Mouse (Mus musculus): ENCODE measurements around the gene Mtpn.

The Mtpn gene

DNA sequence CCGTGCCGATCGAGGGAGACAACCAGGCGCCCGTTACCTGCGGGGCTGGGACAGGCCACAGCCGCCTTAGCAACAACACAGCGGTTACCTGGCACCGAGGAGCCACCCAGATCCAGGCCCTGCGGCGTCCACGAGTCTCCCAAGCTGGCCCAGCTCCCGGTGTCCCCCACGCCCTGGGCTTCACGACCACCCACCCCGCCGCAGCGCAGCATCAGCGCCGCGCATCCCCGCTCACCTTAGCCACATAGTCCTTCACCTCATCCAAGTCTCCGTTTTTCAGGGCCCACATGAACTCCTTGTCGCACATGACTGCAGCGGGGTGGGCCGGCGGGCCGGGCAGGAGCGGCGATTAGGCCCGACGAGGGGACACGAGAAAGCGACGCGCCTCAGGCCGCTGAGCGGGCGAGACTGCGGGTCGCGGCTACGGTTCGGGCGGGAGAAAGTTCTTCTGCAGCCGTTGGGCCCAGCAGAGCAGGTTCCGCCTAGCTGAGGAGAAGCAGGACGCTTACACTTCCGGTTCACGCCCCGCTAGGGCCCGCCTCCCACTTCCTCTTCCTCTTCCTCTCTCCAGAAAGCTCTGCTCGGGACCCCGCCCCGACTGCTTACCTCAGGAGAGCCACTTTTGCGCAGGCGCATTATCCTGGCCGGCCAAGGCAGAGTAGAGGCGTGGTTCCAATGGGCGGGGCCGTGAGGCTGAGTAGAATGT is at the start of gene Mtpn:
Gene Mtpn, minus strand, starts transcription at position 585 of the 706 bp plus-strand sequence.
- peak; percentile 99 for DNase-seq (ENCODE audit: low spot score)

DNA sequence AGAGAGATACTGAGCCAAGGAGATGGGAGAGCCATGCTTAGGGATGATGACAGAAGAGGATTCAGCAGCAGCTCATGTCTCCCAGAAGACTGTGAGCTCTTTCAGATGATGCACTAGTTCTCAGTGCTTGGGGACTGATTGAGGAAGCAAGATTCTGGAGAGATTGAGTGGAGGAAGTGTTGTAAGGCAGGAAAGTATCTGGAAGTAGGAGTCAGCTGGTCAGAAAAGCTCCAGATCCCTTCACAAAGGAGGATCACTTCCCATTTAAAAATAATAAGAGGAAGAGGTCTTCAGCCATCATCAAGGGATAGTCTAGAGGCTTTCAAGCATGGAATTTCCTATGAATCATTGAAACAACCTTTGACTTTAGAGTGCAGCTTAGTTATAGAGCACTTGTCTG is 29.0 kb upstream of the Mtpn start:
- DNase-seq (ENCODE audit: low spot score): no peak

DNA sequence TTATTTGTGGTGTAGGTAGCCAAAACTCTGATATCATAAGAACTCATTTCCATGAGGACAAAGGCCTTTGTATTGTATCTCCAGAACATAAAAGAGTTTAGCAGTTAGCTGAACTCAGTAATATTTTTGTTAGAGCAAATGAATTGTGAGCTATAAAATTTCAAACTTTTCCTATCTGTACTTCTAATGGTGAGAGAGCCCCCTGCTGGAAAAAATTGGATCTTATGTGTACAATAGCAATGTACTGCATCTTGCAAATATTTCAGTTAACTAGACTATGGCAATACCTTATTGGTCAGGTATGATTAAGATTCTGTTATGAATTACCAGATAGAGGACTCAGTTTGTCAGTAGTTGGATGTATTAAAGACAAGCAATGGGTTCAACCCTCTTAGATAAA is 28.1 kb upstream of the Mtpn start:
- peak; percentile 52 for DNase-seq (ENCODE audit: low spot score)

DNA sequence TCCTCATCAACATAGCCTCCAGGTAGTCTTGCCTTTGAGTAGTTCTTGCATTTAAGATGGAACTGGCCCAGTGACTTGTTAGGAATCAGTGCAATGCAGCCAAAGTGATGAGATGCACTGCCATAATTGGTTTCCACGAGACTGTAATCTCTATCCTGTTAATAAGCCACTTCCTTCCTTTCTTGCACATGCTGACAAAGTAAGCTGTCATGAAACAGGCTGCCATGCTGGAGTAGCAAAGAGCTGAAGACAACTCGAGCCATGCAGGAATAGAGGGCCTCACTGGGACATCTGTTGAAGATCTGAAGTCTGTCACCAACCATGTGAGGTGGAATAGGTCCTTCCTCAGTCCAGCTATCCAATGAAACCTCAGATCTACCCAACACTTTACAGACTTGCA is 20.3 kb upstream of the Mtpn start:
- no peak for DNase-seq (ENCODE audit: low spot score)

GRCm38 (mm10) chr6:35544352-35544751 is 4.7 kb upstream of the Mtpn start:
- DNase-seq (ENCODE audit: low spot score): no peak

DNA sequence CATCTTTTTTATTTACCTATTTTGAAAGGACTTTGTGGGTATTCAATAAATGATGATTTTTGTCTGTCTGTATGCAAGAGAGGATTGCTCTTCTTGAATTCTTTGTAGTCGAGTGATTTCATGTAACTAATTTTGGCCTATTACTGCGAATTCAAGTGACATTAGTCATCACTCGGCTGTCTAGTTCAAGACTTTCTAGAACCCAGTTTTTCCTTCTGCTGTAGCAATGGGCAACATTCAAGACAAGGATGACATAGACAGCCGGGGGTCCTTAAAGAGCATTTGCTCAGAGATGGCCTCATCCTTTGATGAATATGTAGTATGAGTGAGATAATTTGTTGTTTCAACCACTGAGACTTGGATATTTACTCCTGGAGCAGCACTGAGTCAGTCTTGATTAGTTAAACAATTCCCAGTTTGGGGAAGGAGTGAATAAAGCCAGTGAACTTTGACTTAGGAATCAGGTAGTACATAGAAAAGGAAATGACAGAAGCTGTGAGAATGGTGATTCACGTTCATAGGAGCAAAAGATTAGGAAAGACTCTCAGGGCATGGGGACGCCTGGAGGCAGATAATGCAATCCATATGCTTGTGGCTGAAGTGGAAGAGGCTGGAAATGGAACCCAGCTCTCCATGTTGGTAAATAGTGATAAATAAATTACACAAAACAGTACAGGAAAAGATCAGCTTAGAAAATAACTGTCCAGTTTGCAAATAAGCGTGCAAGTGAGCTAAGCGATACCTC is 3.1 kb upstream of the Mtpn start:
- DNase-seq (ENCODE audit: low spot score): no peak

DNA sequence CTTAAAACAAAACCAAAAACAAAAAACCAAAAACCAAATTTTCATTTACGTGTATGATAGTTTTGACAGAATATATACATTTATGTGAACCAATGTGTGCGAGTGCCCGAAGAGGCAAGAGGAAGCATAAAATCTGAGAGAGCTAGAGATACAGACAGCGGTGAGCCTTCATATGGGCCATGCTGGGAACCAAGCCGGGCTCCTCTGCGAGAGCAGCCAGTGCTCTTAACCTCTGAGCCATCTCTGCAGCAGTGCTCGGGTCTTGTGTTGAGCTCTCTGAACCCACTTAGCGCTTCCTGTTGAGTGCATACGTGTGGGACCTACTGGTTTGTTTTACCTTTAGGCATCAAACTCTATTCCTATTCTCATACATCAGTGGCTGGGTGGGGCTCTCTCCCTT is 689 bp upstream of the Mtpn start:
- DNase-seq (ENCODE audit: low spot score): no peak

- no peak for DNase-seq (ENCODE audit: low spot score)
Observed at GRCm38 (mm10) chr6:35538757-35539303, 858 bp downstream of the Mtpn start.

DNA sequence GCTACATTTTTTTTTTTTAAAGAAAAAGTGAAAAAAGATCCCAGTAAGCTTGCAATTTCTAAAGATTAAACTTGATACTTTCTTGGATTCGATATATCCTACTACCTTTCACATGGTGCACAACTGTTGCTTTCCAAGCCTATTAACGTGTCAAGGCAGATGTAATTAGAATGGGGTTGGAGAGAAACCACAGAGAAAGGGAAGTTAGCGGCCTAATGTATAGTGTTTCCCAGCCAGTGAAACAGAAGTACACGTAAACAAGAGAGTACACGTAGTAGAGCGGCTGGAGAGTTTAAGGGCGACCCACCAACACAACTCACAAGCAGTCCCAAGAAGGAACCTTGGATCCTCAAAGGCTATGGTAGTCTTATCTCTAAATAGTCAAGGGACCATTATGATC is 3.7 kb downstream of the Mtpn start:
- DNase-seq (ENCODE audit: low spot score): no peak

- DNase-seq (ENCODE audit: low spot score): no peak
Observed at GRCm38 (mm10) chr6:35513362-35513761, 26.3 kb downstream of the Mtpn start.

DNA sequence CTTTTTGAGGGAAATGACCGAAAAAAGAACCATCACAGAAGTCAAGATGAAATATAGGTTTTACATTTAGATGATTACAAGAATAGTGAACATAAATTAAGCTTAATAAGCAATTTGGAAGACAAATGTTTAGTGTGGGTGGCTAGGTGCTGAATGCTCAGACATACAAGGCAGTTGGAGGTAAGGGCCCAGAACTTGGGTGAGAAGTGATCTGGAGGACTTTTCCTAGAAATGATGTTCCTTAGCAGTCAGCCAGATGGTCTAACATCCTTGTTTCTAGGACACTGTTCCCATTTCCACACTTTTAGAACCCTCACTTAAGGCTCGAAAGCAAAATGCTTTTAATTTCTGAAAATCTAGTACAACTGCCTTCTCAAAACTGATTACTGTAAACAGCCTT is 34.9 kb downstream of the Mtpn start:
- no peak for DNase-seq (ENCODE audit: low spot score)

- no peak for DNase-seq (ENCODE audit: low spot score)
Observed at GRCm38 (mm10) chr6:35502904-35503303, 36.8 kb downstream of the Mtpn start.

- no peak for DNase-seq (ENCODE audit: low spot score)
Observed at GRCm38 (mm10) chr6:35499978-35500667, 39.6 kb downstream of the Mtpn start.

DNA sequence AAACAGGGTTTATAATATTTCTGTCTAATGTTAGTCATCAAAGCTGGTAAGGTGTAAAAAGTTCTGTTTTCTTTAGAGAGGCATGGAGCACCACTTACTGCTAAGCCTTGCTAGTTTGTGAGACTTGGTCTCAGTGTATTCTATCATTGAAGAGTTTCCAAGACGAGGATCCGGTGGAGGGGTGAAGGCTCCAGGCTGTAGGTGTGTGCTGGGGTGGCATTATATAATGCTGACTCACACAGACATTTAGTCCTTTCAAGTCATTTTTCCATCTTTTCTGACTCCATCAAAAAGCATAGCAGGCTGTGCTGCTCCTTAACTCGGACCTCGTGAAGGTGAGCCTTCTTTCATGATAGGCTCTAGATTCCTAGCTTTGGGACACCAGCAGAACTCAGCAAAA is 42.3 kb downstream of the Mtpn start:
- DNase-seq (ENCODE audit: low spot score): no peak

DNA sequence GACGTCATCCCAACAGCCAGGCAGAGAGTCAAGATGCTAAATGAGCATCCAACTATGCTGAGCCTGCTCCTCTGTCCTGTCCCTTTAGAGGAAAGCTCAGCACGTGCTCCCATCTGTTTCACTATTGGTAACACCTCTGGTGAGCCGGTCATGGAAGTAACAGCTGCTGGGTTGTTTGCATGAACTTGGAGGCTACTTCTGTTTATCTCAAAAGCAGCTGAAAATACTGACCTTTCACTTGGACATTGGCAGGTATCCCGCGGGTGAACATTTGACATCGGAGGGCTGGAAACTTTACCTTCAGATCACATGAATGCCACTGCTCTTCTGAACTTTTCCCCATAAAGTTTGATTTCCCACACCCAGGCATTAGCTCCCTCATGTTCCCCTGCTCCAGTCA is 45.8 kb downstream of the Mtpn start:
- no peak for DNase-seq (ENCODE audit: low spot score)

DNA sequence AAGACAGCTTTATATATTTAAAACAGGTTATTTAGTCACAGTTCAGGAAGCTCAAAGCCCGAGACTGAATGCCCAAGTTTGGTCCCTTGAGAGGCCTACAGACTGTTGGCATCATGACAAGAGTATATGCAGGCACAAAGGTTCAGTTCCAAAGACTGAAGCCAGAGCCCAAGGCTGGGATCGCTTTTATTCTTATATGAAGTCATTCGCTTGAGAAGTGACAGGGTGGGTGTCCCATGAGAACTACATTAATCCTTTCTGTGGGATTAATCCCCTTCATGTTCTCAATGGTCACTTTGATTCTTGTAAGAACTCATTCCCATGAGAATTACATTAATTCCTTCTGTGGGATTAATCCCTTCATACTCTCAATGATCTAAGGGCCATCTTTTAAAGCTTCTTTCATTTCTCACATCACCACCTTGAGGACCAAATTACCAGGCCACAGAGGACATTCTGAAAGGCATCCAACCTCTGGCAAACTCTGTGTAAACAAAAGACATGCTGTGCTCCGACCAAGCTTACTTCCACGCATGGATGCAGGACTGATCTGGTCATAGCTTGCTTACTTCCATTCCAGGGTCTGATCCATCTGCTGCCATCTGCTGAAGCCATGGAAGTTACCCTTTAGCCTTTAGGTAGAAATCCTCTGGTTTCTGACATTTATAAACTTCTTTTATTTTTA is 59.9 kb downstream of the Mtpn start:
- DNase-seq (ENCODE audit: low spot score): no peak

GRCm38 (mm10) chr6:35476830-35477229 is 62.9 kb downstream of the Mtpn start:
- no peak for DNase-seq (ENCODE audit: low spot score)

GRCm38 (mm10) chr6:35463450-35464395 is 76.0 kb downstream of the Mtpn start:
- DNase-seq (ENCODE audit: low spot score): no peak

DNA sequence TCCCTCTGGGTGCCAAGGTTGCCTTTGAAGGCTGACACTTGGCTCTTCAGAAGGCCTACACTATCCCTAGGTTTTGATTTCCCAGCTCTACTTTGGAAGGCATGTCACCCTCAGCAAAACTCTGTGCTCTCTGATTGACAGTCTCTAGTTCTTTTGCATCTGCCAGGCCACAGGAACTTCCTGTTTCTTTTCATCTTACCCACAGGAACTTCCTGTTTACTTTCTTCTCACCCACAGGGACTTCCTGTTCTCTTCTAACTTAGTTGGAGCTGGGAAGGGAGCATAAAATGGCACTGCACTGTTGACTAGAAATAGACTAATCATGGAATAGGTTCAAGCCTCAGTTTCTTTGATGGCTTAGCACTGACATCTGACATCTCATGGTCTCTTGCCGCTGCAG is 77.2 kb downstream of the Mtpn start:
- DNase-seq (ENCODE audit: low spot score): no peak
